Mouse (Mus musculus) kidney, postnatal 10 days (tissue): Measurements from ENCODE around the gene Cenpq.

ENCODE experiments used
- DNase-seq: peaks from one replicate; pipeline ENCODE4 v3.0.0; 2021; ENCODE audit warnings: mixed read lengths

Cenpq gene

GRCm38 (mm10) chr17:40934420-40935231 lies at the start of gene Cenpq, which contains the start of gene Mut:
Gene Cenpq, minus strand, starts transcription at chr17:40935047.
Gene Mut, plus strand, starts transcription at chr17:40934685.
- DNase-seq = peak; percentile 99

- no peak for DNase-seq
These were observed 43.1 kb upstream of the Cenpq start for GRCm38 (mm10) chr17:40977914-40978313.

- DNase-seq = no peak
These were observed 13.7 kb upstream of the Cenpq start for GRCm38 (mm10) chr17:40948518-40948917.

GRCm38 (mm10) chr17:40933985-40934384 lies 862 bp downstream of the Cenpq start:
- DNase-seq = peak; percentile 6

- DNase-seq = no peak
These were observed 19.3 kb downstream of the Cenpq start for GRCm38 (mm10) chr17:40915499-40915898.

GRCm38 (mm10) chr17:40914250-40914649 lies 20.6 kb downstream of the Cenpq start, which contains the start of gene Glyatl3:
Gene Glyatl3, minus strand, starts transcription at chr17:40914350.
- no peak for DNase-seq

GRCm38 (mm10) chr17:40904721-40905154 lies 30.1 kb downstream of the Cenpq start:
- peak; percentile 6 for DNase-seq

GRCm38 (mm10) chr17:40904056-40904597 lies 30.7 kb downstream of the Cenpq start:
- peak; percentile 4 for DNase-seq

- no peak for DNase-seq
These were observed 31.5 kb downstream of the Cenpq start for GRCm38 (mm10) chr17:40903345-40903744.

GRCm38 (mm10) chr17:40899783-40900363 lies 35.0 kb downstream of the Cenpq start:
- DNase-seq = no peak

- DNase-seq = no peak
These were observed 38.0 kb downstream of the Cenpq start for GRCm38 (mm10) chr17:40896863-40897262.

GRCm38 (mm10) chr17:40887849-40888536 lies 46.9 kb downstream of the Cenpq start:
- no peak for DNase-seq

GRCm38 (mm10) chr17:40885155-40885554 lies 49.7 kb downstream of the Cenpq start:
- no peak for DNase-seq

GRCm38 (mm10) chr17:40882172-40882571 lies 52.7 kb downstream of the Cenpq start:
- DNase-seq = no peak

GRCm38 (mm10) chr17:40879924-40880691 lies 54.7 kb downstream of the Cenpq start, which contains the start of gene 9130008F23Rik:
Gene 9130008F23Rik, minus strand, starts transcription at chr17:40880559.
- DNase-seq = peak; percentile 64

GRCm38 (mm10) chr17:40879528-40879923 lies 55.3 kb downstream of the Cenpq start:
- DNase-seq = no peak

- DNase-seq = no peak
These were observed 57.1 kb downstream of the Cenpq start for GRCm38 (mm10) chr17:40877741-40878140.

GRCm38 (mm10) chr17:40875568-40875967 lies 59.3 kb downstream of the Cenpq start:
- DNase-seq = no peak

GRCm38 (mm10) chr17:40874701-40875100 lies 60.1 kb downstream of the Cenpq start:
- DNase-seq = no peak

- peak; percentile 47 for DNase-seq
These were observed 61.2 kb downstream of the Cenpq start for GRCm38 (mm10) chr17:40873582-40874011.
